Mouse (Mus musculus) C2C12 (cell line): ENCODE data around the gene Ampd1.

Experiments
- CEBPB ChIP-seq: IDR thresholded peaks from one replicate; pipeline ENCODE4 v1.6.1; 2011; ENCODE audit warnings: low read depth, mild to moderate bottlenecking, control low read depth, moderate library complexity
- CTCF ChIP-seq: IDR thresholded peaks from one replicate; pipeline ENCODE4 v1.5.1; 2011; ENCODE audit not compliant: control insufficient read depth, insufficient read depth, insufficient read length
- FOSL1 ChIP-seq: IDR thresholded peaks from one replicate; pipeline ENCODE4 v1.8.0; 2011; ENCODE audit warnings: mild to moderate bottlenecking, low read length; ENCODE audit not compliant: poor library complexity, insufficient read depth, severe bottlenecking
- MAX ChIP-seq: IDR thresholded peaks from one replicate; pipeline ENCODE4 v1.6.1; 2011; ENCODE audit warnings: mild to moderate bottlenecking, control low read depth

DNA sequence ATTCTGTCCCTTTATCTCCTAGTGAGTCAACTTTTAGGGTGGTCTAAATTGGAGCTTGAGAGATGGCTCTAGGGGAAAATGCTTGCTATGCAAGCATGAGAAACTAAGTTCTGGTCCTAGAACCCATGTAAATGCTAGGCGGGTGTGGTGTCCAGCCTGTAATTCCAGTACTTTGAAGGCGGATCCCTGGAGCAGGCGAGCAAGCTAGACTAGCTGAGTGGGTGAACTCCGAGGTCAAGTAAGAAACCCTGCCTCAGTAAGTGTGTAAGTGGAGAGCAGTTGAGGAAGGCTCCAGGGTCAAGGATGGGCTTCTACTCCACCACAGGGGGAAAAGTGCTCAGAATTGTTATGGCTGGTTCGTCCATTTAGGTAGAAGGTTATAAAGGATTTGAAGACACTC, 53.9 kb downstream of the Ampd1 start:
- TF ChIP-seq CEBPB (no peak), MAX (no peak), FOSL1 (no peak), CTCF (no peak)
